ENCODE assay signal across 25 mouse cellular contexts in the genomic region with DNA sequence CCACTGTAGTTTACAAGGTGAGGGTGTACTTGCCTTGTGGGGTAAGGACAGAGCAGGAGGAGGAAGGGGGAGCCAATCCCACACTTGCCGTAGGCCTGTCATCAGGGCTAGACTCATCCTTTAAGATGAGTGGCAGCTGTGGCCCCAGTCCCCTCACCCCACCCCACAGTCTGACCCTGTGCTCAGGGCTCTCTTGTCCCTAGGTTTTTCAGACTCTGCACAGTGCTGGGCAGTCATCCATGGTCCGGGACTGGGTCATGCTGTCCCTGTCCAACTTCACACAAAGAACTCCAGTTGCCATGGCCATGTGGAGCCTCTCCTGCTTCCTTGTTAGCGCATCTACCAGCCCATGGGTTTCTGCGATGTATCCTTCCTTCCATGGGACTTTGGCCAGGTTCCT. TPM values are rescaled to one million over a fixed set of nuclear protein-coding genes. Genes with fewer than 3 reads are reported as not detected.
A peak's percentile ranks its signal among the peaks of the same experiment; 100 is the strongest.
DNase-seq lines count a peak whose midpoint lies in the region; ATAC-seq and TF ChIP-seq lines count a peak whose summit lies in the region.
"Had no signal": no experiment of that assay in that cellular context is flagged by ENCODE, and none has a peak within 500 bp of the region (broad histone marks: within the 10 kb centered on the region; RNA-seq: fewer than 3 reads in every experiment).

No protein-coding gene starts in this region.

- no peaks in the 10 kb centered on the region for H3K27me3 ChIP-seq in hindbrain, embryonic 15.5 days
- no peaks in the 10 kb centered on the region for H3K27me3 ChIP-seq in hindbrain, embryonic 10.5 days (ENCODE audit: insufficient read depth, poor library complexity, severe bottlenecking)
- no peaks in the 10 kb centered on the region for H3K27me3 ChIP-seq in kidney, embryonic 16.5 days (ENCODE audit: insufficient read depth, low read length)
- no peaks in the 10 kb centered on the region for H3K27me3 ChIP-seq in liver, embryonic 15.5 days
- no peaks in the 10 kb centered on the region for H3K27me3 ChIP-seq in liver, postnatal 0 days (ENCODE audit: insufficient read depth, low read length)
- H3K27me3 ChIP-seq: forebrain, embryonic 13.5 days; heart, embryonic 15.5 days; hindbrain, embryonic 13.5 days; intestine, embryonic 15.5 days had no signal

- no peak for TF ChIP-seq EP300 in liver, postnatal 0 days (IDR thresholded peaks at IDR 0.05; ENCODE audit: low read depth)

- H3K9ac ChIP-seq in hindbrain, embryonic 15.5 days: no peak overlapping the region
- no peak overlapping the region for H3K9ac ChIP-seq in kidney, embryonic 16.5 days (replicated peaks; ENCODE audit: low read length)
- H3K9ac ChIP-seq in liver, embryonic 15.5 days: no peak overlapping the region
- H3K9ac ChIP-seq in liver, postnatal 0 days (replicated peaks): no peak overlapping the region
- H3K9ac ChIP-seq: forebrain, embryonic 13.5 days; heart, embryonic 15.5 days; hindbrain, embryonic 13.5 days; intestine, embryonic 15.5 days had no signal

- no peak overlapping the region for H3K4me2 ChIP-seq in hindbrain, embryonic 15.5 days
- no peak overlapping the region for H3K4me2 ChIP-seq in kidney, embryonic 16.5 days (replicated peaks; ENCODE audit: low read depth, low read length)
- H3K4me2 ChIP-seq in liver, embryonic 15.5 days: no peak overlapping the region
- no peak overlapping the region for H3K4me2 ChIP-seq in liver, postnatal 0 days (ENCODE audit: low read depth, low read length)
- H3K4me2 ChIP-seq: forebrain, embryonic 13.5 days; heart, embryonic 11.5 days; heart, embryonic 15.5 days; hindbrain, embryonic 13.5 days; intestine, embryonic 15.5 days had no signal

- 0 out of 2 replicates have a peak, but pooled peaks cover 4% of the 10 kb centered on the region for H3K4me1 ChIP-seq in hindbrain, embryonic 15.5 days (replicated peaks)
- H3K4me1 ChIP-seq in hindbrain, embryonic 10.5 days (replicated peaks): peaks cover 12% of the 10 kb centered on the region
- no peaks in the 10 kb centered on the region for H3K4me1 ChIP-seq in kidney, embryonic 16.5 days (ENCODE audit: insufficient read depth, low read length)
- H3K4me1 ChIP-seq in liver, embryonic 15.5 days (replicated peaks): peaks cover 37% of the 10 kb centered on the region
- H3K4me1 ChIP-seq in liver, postnatal 0 days (ENCODE audit: insufficient read depth): peaks cover 14% of the 10 kb centered on the region
- H3K4me1 ChIP-seq: intestine, embryonic 15.5 days had no signal

- 85% methylated on average over 4 of the region's 4 CpGs for WGBS in hindbrain, embryonic 15.5 days
- 93% methylated on average over 4 of the region's 4 CpGs for WGBS in hindbrain, embryonic 10.5 days
- WGBS in kidney, embryonic 16.5 days: 94% methylated on average over 4 of the region's 4 CpGs
- WGBS in liver, embryonic 15.5 days (ENCODE audit: insufficient replicate concordance): 91% methylated on average over 4 of the region's 4 CpGs
- WGBS in liver, postnatal 0 days (ENCODE audit: insufficient replicate concordance): 89% methylated on average over 4 of the region's 4 CpGs

- H3K4me3 ChIP-seq in hindbrain, embryonic 15.5 days: no peak overlapping the region
- H3K4me3 ChIP-seq in hindbrain, embryonic 10.5 days: no peak overlapping the region
- no peak overlapping the region for H3K4me3 ChIP-seq in kidney, embryonic 16.5 days (ENCODE audit: low read length)
- no peak overlapping the region for H3K4me3 ChIP-seq in liver, embryonic 15.5 days (replicated peaks)
- no peak overlapping the region for H3K4me3 ChIP-seq in liver, postnatal 0 days (ENCODE audit: low read depth, low read length)
- H3K4me3 ChIP-seq: forebrain, embryonic 10.5 days; forebrain, embryonic 13.5 days; heart, embryonic 15.5 days; hindbrain, embryonic 13.5 days; intestine, embryonic 15.5 days had no signal

- no peak overlapping the region for H3K27ac ChIP-seq in hindbrain, embryonic 15.5 days (replicated peaks)
- H3K27ac ChIP-seq in hindbrain, embryonic 10.5 days: no peak overlapping the region
- H3K27ac ChIP-seq in kidney, embryonic 16.5 days (ENCODE audit: low read length): no peak overlapping the region
- 0 out of 2 replicates have a peak overlapping the region, but pooled peaks have one; percentile 90 for H3K27ac ChIP-seq in liver, embryonic 15.5 days (replicated peaks)
- no peak overlapping the region for H3K27ac ChIP-seq in liver, postnatal 0 days (ENCODE audit: low read depth)
- H3K27ac ChIP-seq: forebrain, embryonic 10.5 days; forebrain, embryonic 13.5 days; heart, embryonic 15.5 days; hindbrain, embryonic 13.5 days; intestine, embryonic 15.5 days had no signal

- ATAC-seq in hindbrain, embryonic 15.5 days (ENCODE audit: low FRiP score, low read depth): 0 out of 2 replicates have a peak, but pooled peaks have one; percentile 23
- 0 out of 2 replicates have a peak, but pooled peaks have one; percentile 15 for ATAC-seq in kidney, embryonic 16.5 days (ENCODE audit: low FRiP score, low TSS enrichment)
- ATAC-seq in liver, embryonic 15.5 days (ENCODE audit: insufficient read depth): no peak
- no peak for ATAC-seq in liver, postnatal 0 days
- ATAC-seq: CD4-positive, CD25-positive, alpha-beta regulatory T cell, adult 4 months; forebrain, embryonic 13.5 days; forebrain, embryonic 16.5 days; intestine, embryonic 15.5 days had no signal

- TF ChIP-seq CTCF in liver, postnatal 0 days (IDR thresholded peaks at IDR 0.05; ENCODE audit: low read depth): no peak

- DNase-seq in hindbrain, embryonic 10.5 days (ENCODE audit: low spot score): no peak
- no peak for DNase-seq in kidney, postnatal 4 days
- DNase-seq in liver, postnatal 0 days: no peak
- DNase-seq: adrenal gland, adult 2 months; adrenal gland, postnatal 14 days; cerebellum, adult 11 months; cerebellum, adult 2 months; cerebellum, adult 9-11 months; cerebellum, postnatal 25 days; gastrocnemius, postnatal 10 days; gastrocnemius, postnatal 36 days; heart, postnatal 10 days; heart, postnatal 36 days had no signal

- H3K36me3 ChIP-seq in hindbrain, embryonic 15.5 days: peaks cover 65% of the 10 kb centered on the region
- H3K36me3 ChIP-seq in hindbrain, embryonic 10.5 days: peaks cover 94% of the 10 kb centered on the region
- H3K36me3 ChIP-seq in kidney, embryonic 16.5 days (ENCODE audit: insufficient read depth, low read length): peaks cover 54% of the 10 kb centered on the region
- H3K36me3 ChIP-seq in liver, embryonic 15.5 days (replicated peaks): peaks cover 75% of the 10 kb centered on the region
- peaks cover 51% of the 10 kb centered on the region for H3K36me3 ChIP-seq in liver, postnatal 0 days (replicated peaks; ENCODE audit: insufficient read depth, low read length)

- no peaks in the 10 kb centered on the region for H3K9me3 ChIP-seq in hindbrain, embryonic 15.5 days
- H3K9me3 ChIP-seq in hindbrain, embryonic 10.5 days: no peaks in the 10 kb centered on the region
- no peaks in the 10 kb centered on the region for H3K9me3 ChIP-seq in kidney, embryonic 16.5 days (ENCODE audit: low read length)
- H3K9me3 ChIP-seq in liver, embryonic 15.5 days (replicated peaks): no peaks in the 10 kb centered on the region
- no peaks in the 10 kb centered on the region for H3K9me3 ChIP-seq in liver, postnatal 0 days (ENCODE audit: low read length)
- H3K9me3 ChIP-seq: forebrain, embryonic 10.5 days; forebrain, embryonic 13.5 days; heart, embryonic 15.5 days; hindbrain, embryonic 13.5 days; intestine, embryonic 15.5 days had no signal

RNA-seq across cellular contexts. Expression of gene Msantd1, which starts 0.6 kb away (rescaled TPM):
- polyA plus RNA-seq in hindbrain, embryonic 15.5 days (2015; fragmentation: Nextera tagmentation; extraction: Ambion mirVana): 4.4 and 5.2 TPM in 2 replicates
- polyA plus RNA-seq in hindbrain, embryonic 10.5 days (2016; fragmentation: Nextera tagmentation; extraction: Ambion mirVana): 1.4 and 2.6 TPM in 2 replicates
- polyA plus RNA-seq in kidney, embryonic 16.5 days (2015; fragmentation: Nextera tagmentation; extraction: Ambion mirVana): 0.27 and 0.95 TPM in 2 replicates
- 0.10 and 0.30 TPM in 2 replicates for polyA plus RNA-seq in liver, embryonic 15.5 days (2015; fragmentation: Nextera tagmentation; extraction: Ambion mirVana)
- polyA plus RNA-seq in liver, postnatal 0 days (2015; fragmentation: Nextera tagmentation; extraction: Ambion mirVana): 0.05 and 0.22 TPM in 2 replicates
- polyA plus RNA-seq: C2C12; heart, embryonic 15.5 days had no signal

RNA-seq across cellular contexts. Expression of gene Rgs12, which starts 42.0 kb away (rescaled TPM):
- polyA plus RNA-seq in hindbrain, embryonic 15.5 days (2015; fragmentation: Nextera tagmentation; extraction: Ambion mirVana): 42.7 and 44.8 TPM in 2 replicates
- polyA plus RNA-seq in hindbrain, embryonic 10.5 days (2016; fragmentation: Nextera tagmentation; extraction: Ambion mirVana): 62.4 and 74.3 TPM in 2 replicates
- polyA plus RNA-seq in kidney, embryonic 16.5 days (2015; fragmentation: Nextera tagmentation; extraction: Ambion mirVana): 32.4 and 34.7 TPM in 2 replicates
- polyA plus RNA-seq in liver, embryonic 15.5 days (2015; fragmentation: Nextera tagmentation; extraction: Ambion mirVana): 17.0 and 20.1 TPM in 2 replicates
- 6.9 and 7.3 TPM in 2 replicates for polyA plus RNA-seq in liver, postnatal 0 days (2015; fragmentation: Nextera tagmentation; extraction: Ambion mirVana)

Comparison
In these comparisons a context has a peak if more than half of its experiments do, and no peak if none do; other contexts are left out.
1. ATAC-seq: peak in hindbrain, embryonic 15.5 days (single experiment) and kidney, embryonic 16.5 days (single experiment); none in liver, embryonic 15.5 days (single experiment) and liver, postnatal 0 days (single experiment).